Mouse (Mus musculus) embryonic facial prominence, embryonic 14.5 days (tissue): ENCODE measurements around the gene Eva1c. TPM values are rescaled to one million over a fixed set of nuclear protein-coding genes. Genes with fewer than 3 reads are reported as not detected.

Source experiments
- ATAC-seq: fragments of 200-750 bp; cut with Nextera tagmentation; 2 replicates; pipeline ENCODE4 v1.8.0; 2017; ENCODE audit warnings: low read depth, moderate number of reproducible peaks, moderate TSS enrichment
- DNase-seq: peaks from one replicate; pipeline ENCODE4 v3.0.0-alpha.2; 2015; ENCODE audit warnings: low spot score
- H3K27ac ChIP-seq: fragments of 300-500 bp; sonication (generic); replicated peaks from 2 replicates; pipeline ENCODE4 v1.5.1; 2014; ENCODE audit warnings: low read depth, mild to moderate bottlenecking, low read length, moderate library complexity
- H3K27me3 ChIP-seq: fragments of 300-500 bp; sonication (generic); replicated peaks from 2 replicates; pipeline ENCODE4 v1.6.1; 2014; ENCODE audit warnings: low read length; ENCODE audit not compliant: control insufficient read depth, insufficient read depth
- H3K36me3 ChIP-seq: fragments of 300-500 bp; sonication (generic); 2 replicates; pipeline ENCODE4 v1.6.1; 2014; ENCODE audit warnings: low read length, mixed read lengths; ENCODE audit not compliant: control insufficient read depth, insufficient read depth
- H3K4me1 ChIP-seq: fragments of 300-500 bp; sonication (generic); 2 replicates; pipeline ENCODE4 v1.6.1; 2014; ENCODE audit warnings: antibody characterized with exemption, low read length; ENCODE audit not compliant: control insufficient read depth, insufficient read depth
- H3K4me2 ChIP-seq: fragments of 300-500 bp; sonication (generic); 2 replicates; pipeline ENCODE4 v1.6.1; 2014; ENCODE audit warnings: low read depth, mild to moderate bottlenecking, low read length, moderate library complexity, mixed read lengths
- H3K4me3 ChIP-seq: fragments of 300-500 bp; sonication (generic); 2 replicates; pipeline ENCODE4 v1.5.1; 2014; ENCODE audit warnings: low read depth, mild to moderate bottlenecking, low read length
- H3K9ac ChIP-seq: fragments of 300-500 bp; sonication (generic); 2 replicates; pipeline ENCODE4 v1.6.1; 2014; ENCODE audit warnings: low read depth, mild to moderate bottlenecking, low read length, moderate library complexity, mixed read lengths
- H3K9me3 ChIP-seq: fragments of 300-500 bp; sonication (generic); 2 replicates; pipeline ENCODE4 v1.6.1; 2016; ENCODE audit warnings: low read length; ENCODE audit not compliant: control insufficient read depth
- WGBS: fragments of 180-500 bp; shearing (Covaris S2); extraction: QIAGEN DNeasy Blood & Tissue Kit; methylation state at CpG from one replicate; pipeline ENCODE4 v1.1.7; 2014; 5-methylcytosine and 5-hydroxymethylcytosine counted together
- polyA plus RNA-seq: library from polyadenylated mRNA; unstranded; fragments of >200 nt; fragmentation: Nextera tagmentation; extraction: Ambion mirVana; gene quantifications from 2 replicates; pipeline ENCODE4 v1.2.1, GENCODE M21; 2014

The Eva1c gene
- polyA plus RNA-seq, 1 experiment from 2014 or later = 4.5 TPM

- H3K4me3 ChIP-seq = no peak overlapping the region
- peak overlapping the region; percentile 57 for H3K27ac ChIP-seq
- no peaks in the 10 kb centered on the region for H3K36me3 ChIP-seq
- peaks cover 33% of the 10 kb centered on the region for H3K4me1 ChIP-seq
- 39% methylated on average over 7 of the region's 8 CpGs for WGBS
- ATAC-seq (peak; percentile 82), DNase-seq (peak; percentile 78)
- no peak overlapping the region for H3K9ac ChIP-seq
- H3K4me2 ChIP-seq = no peak overlapping the region
- no peaks in the 10 kb centered on the region for H3K9me3 ChIP-seq
- no peaks in the 10 kb centered on the region for H3K27me3 ChIP-seq
These were observed 56.0 kb downstream of the Eva1c start for GRCm38 (mm10) chr16:90882501-90882977.

- no peak for ATAC-seq
- Histone ChIP-seq H3K9ac (no peak overlapping the region), H3K4me2 (no peak overlapping the region), H3K9me3 (no peaks in the 10 kb centered on the region), H3K27ac (peak overlapping the region; percentile 56), H3K27me3 (no peaks in the 10 kb centered on the region), H3K36me3 (no peaks in the 10 kb centered on the region), H3K4me1 (peaks cover 33% of the 10 kb centered on the region), H3K4me3 (no peak overlapping the region)
- no peak for DNase-seq
- WGBS = 83% methylated on average over 2 of the region's 2 CpGs
These were observed 58.8 kb downstream of the Eva1c start for GRCm38 (mm10) chr16:90885351-90885750.

DNA sequence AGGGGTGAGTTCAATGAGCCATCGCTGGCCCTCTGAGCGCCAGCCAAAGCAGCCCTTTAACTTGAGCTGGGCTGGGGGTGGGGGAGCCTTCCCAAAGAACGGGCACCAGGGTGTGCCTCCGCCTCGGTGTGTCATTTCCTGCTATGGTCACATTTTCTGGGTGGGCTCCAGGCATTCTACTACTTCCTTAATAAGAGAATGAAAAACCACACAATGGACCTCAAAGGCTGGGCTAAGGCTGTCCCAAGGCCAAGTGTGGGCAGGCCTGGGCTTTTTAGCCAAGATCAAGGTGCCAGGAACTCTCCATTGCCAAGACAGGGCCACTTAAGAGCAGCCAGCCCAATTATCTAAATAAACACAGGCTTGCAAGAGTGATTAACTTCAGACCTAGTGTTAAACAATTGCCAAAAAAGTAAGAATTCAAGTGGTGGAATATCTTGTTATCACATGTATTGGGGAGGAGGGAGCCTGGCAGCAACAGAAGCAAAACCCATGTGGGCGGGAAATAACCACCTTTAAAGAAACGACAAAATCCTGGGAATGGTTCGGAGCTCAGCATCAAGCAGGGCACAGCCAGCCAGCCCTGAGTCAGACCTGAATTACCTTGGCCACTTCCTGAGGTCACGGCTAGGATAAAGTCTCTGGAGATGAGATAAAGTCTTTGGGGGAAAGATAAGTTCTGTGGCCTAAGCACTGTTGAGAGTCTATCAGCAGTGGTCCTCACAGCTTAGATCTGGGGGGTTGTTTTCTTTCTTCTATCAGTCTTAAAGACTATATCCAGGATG, 59.5 kb downstream of the Eva1c start:
- no peak overlapping the region for H3K9ac ChIP-seq
- no peaks in the 10 kb centered on the region for H3K9me3 ChIP-seq
- DNase-seq (peak; percentile 80), ATAC-seq (peak; percentile 16; the same call in 1 of the 2 replicates)
- 56% methylated on average over 9 of the region's 9 CpGs for WGBS
- H3K27ac ChIP-seq = peak overlapping the region; percentile 56
- no peak overlapping the region for H3K4me3 ChIP-seq
- no peaks in the 10 kb centered on the region for H3K36me3 ChIP-seq
- H3K27me3 ChIP-seq = no peaks in the 10 kb centered on the region
- H3K4me1 ChIP-seq = peaks cover 33% of the 10 kb centered on the region
- no peak overlapping the region for H3K4me2 ChIP-seq

GRCm38 (mm10) chr16:90890683-90891082, 64.2 kb downstream of the Eva1c start:
- H3K9ac ChIP-seq = no peak overlapping the region
- H3K4me3 ChIP-seq = no peak overlapping the region
- ATAC-seq (no peak), DNase-seq (no peak)
- no peaks in the 10 kb centered on the region for H3K36me3 ChIP-seq
- WGBS = 83% methylated on average over 9 of the region's 9 CpGs
- no peaks in the 10 kb centered on the region for H3K9me3 ChIP-seq
- H3K4me2 ChIP-seq = no peak overlapping the region
- no peak overlapping the region for H3K27ac ChIP-seq
- peaks cover 19% of the 10 kb centered on the region for H3K4me1 ChIP-seq
- no peaks in the 10 kb centered on the region for H3K27me3 ChIP-seq

- ATAC-seq (no peak), DNase-seq (no peak)
- no peak overlapping the region for H3K4me2 ChIP-seq
- no peak overlapping the region for H3K9ac ChIP-seq
- H3K27ac ChIP-seq = no peak overlapping the region
- no peaks in the 10 kb centered on the region for H3K9me3 ChIP-seq
- 59% methylated on average over 14 of the region's 14 CpGs for WGBS
- H3K27me3 ChIP-seq = no peaks in the 10 kb centered on the region
- H3K4me1 ChIP-seq = peaks cover 12% of the 10 kb centered on the region; the same call in 1 of the 2 replicates
- no peaks in the 10 kb centered on the region for H3K36me3 ChIP-seq
- no peak overlapping the region for H3K4me3 ChIP-seq
These were observed 65.1 kb downstream of the Eva1c start for GRCm38 (mm10) chr16:90891601-90892000.

GRCm38 (mm10) chr16:90892081-90892480, 65.6 kb downstream of the Eva1c start:
- peaks cover 12% of the 10 kb centered on the region; the same call in 1 of the 2 replicates for H3K4me1 ChIP-seq
- no peaks in the 10 kb centered on the region for H3K9me3 ChIP-seq
- DNase-seq (no peak), ATAC-seq (no peak; the same call in 1 of the 2 replicates)
- no peak overlapping the region for H3K4me3 ChIP-seq
- H3K36me3 ChIP-seq = no peaks in the 10 kb centered on the region
- H3K27ac ChIP-seq = no peak overlapping the region
- 42% methylated on average over 8 of the region's 8 CpGs for WGBS
- no peaks in the 10 kb centered on the region for H3K27me3 ChIP-seq
- H3K9ac ChIP-seq = no peak overlapping the region
- H3K4me2 ChIP-seq = no peak overlapping the region

- Histone ChIP-seq H3K9me3 (no peaks in the 10 kb centered on the region), H3K27me3 (no peaks in the 10 kb centered on the region), H3K27ac (no peak overlapping the region), H3K9ac (no peak overlapping the region), H3K36me3 (no peaks in the 10 kb centered on the region), H3K4me2 (no peak overlapping the region), H3K4me3 (no peak overlapping the region), H3K4me1 (peaks cover 12% of the 10 kb centered on the region; the same call in 1 of the 2 replicates)
- ATAC-seq = no peak
- DNase-seq = no peak
- 40% methylated on average over 7 of the region's 7 CpGs for WGBS
These were observed 66.5 kb downstream of the Eva1c start for GRCm38 (mm10) chr16:90893019-90893418.

GRCm38 (mm10) chr16:90893792-90894191, 67.3 kb downstream of the Eva1c start:
- Histone ChIP-seq H3K27me3 (no peaks in the 10 kb centered on the region), H3K36me3 (no peaks in the 10 kb centered on the region), H3K9me3 (no peaks in the 10 kb centered on the region), H3K4me3 (no peak overlapping the region), H3K9ac (no peak overlapping the region), H3K4me1 (peaks cover 12% of the 10 kb centered on the region; the same call in 1 of the 2 replicates), H3K4me2 (no peak overlapping the region), H3K27ac (0 out of 2 replicates have a peak overlapping the region, but pooled peaks have one; percentile 15)
- DNase-seq (peak; percentile 74), ATAC-seq (no peak)
- 47% methylated on average over 9 of the region's 9 CpGs for WGBS
